Mouse (Mus musculus): Measurements from ENCODE around the gene Rpl13a. TPM values are rescaled to one million over a fixed set of nuclear protein-coding genes. Genes with fewer than 3 reads are reported as not detected.

Gene Rpl13a
- polyA plus RNA-seq, 1 experiment from 2014 or later, result 1,485 TPM

DNA sequence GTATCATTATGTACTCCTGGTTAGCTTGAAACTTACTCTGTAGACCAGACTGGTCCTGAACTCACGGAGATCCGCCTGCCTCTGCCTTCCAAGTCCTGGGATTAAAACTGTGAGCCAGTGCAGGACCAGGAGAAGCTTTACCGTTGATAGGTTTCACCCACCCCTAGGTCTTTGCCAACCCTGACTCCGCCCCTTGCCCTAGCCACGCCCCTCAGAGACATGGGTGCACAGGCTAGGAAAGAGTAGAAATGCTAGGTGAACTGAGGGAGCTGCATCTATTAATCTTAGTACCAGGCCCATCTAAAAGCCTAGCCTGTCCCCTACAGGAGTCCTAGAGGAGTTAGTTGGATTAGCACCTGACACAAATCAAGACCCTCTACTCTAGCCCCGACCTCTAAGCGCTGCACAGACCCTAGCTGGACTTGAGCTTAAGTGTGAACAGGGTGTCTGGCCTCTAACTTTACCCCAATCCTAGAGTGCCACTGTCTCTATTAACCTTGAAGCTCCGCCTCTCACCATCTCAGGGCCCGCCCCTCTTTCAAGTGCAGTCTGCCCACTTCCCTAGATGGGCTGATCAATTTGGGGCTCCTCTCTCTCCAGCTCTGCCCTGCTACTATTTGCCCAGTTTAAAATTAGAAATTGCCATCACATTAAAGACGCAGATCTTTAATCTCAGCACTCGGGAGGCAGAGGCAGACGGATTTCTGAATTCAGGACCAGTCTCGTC is 38.1 kb downstream of the Rpl13a start:
- H3K27me3 ChIP-seq (ENCODE audit: control insufficient read depth, insufficient read depth, low read length), result no peaks in the 10 kb centered on the region
- TF ChIP-seq EP300 (optimal IDR thresholded peaks at IDR 0.05) (no peak), CTCF (IDR thresholded peaks at IDR 0.05; ENCODE audit: low read depth) (no peak)
- peak overlapping the region; percentile 66 for H3K9ac ChIP-seq (ENCODE audit: low read length)
- no peaks in the 10 kb centered on the region for H3K9me3 ChIP-seq (ENCODE audit: control insufficient read depth, low read length)
- peaks cover 8% of the 10 kb centered on the region; the same call in 1 of the 2 replicates for H3K36me3 ChIP-seq (ENCODE audit: control insufficient read depth, insufficient read depth, low read length)
- peak overlapping the region; percentile 88 for H3K27ac ChIP-seq (replicated peaks)
- H3K4me3 ChIP-seq (ENCODE audit: low read depth, low read length), result peak overlapping the region; percentile 47
- H3K4me1 ChIP-seq (replicated peaks; ENCODE audit: control insufficient read depth, insufficient read depth), result no peaks in the 10 kb centered on the region
- peak overlapping the region; percentile 60 for H3K4me2 ChIP-seq (replicated peaks; ENCODE audit: low read depth)
- ATAC-seq (ENCODE audit: low FRiP score, low TSS enrichment) (no peak), DNase-seq (ENCODE audit: low spot score) (no peak)
- WGBS, result 69% methylated on average over 13 of the region's 13 CpGs

DNA sequence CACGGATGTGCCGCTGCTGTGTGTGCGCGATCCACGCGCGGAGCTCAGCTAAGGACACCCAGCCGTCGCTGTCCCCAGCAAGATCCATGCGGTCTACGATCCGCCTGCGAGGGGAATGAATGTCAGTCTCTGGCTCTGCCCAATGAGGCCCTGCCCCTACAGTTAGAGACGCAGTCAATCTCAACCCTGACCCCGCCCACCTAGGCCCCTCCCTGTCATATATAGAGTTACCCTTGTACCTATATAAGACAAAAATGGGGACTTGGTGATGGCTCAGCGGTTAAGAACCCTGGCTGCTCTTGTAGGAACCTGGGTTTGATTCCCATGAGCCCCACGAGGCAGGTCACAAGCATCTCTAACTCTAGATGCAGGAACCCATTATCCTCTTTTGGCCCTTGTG is 40.0 kb downstream of the Rpl13a start:
- H3K36me3 ChIP-seq (ENCODE audit: control insufficient read depth, insufficient read depth, low read length), result peaks cover 8% of the 10 kb centered on the region; the same call in 1 of the 2 replicates
- no peak for ATAC-seq (ENCODE audit: low FRiP score, low TSS enrichment)
- 94% methylated on average over 17 of the region's 17 CpGs for WGBS

DNA sequence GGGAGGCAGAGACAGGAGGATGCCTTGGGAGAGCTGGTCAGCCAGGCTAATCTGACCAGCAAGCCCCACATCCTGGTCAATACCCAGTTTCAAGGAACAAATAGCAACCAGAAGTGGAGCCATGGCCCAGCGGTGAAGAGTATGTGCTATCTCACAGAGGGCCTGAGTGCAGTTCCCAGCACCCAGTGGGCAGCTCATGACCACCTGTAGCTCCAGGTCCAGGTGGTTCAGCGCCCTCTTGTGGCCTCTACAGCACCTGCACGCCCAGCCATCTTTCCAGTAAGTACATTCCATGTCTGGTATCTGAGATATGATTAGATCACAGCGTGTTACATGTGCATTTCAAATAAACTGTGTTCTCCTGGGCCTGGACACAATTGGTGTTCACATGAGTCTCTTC is 42.5 kb downstream of the Rpl13a start:
- H3K27me3 ChIP-seq (ENCODE audit: control insufficient read depth, insufficient read depth, low read length), result no peaks in the 10 kb centered on the region
- H3K4me3 ChIP-seq (ENCODE audit: low read depth, low read length), result no peak overlapping the region
- H3K36me3 ChIP-seq (ENCODE audit: control insufficient read depth, insufficient read depth, low read length), result peaks cover 8% of the 10 kb centered on the region; the same call in 1 of the 2 replicates
- H3K27ac ChIP-seq (replicated peaks), result no peak overlapping the region
- H3K9ac ChIP-seq (ENCODE audit: low read length), result no peak overlapping the region
- DNase-seq (ENCODE audit: low spot score), result no peak
- 80% methylated on average over 4 of the region's 4 CpGs for WGBS
- H3K4me1 ChIP-seq (replicated peaks; ENCODE audit: control insufficient read depth, insufficient read depth), result no peaks in the 10 kb centered on the region
- peak; percentile 48 for TF ChIP-seq CTCF (IDR thresholded peaks at IDR 0.05; ENCODE audit: low read depth)
- no peak for TF ChIP-seq EP300 (optimal IDR thresholded peaks at IDR 0.05)
- no peak for ATAC-seq (ENCODE audit: low FRiP score, low TSS enrichment)
- H3K4me2 ChIP-seq (replicated peaks; ENCODE audit: low read depth), result no peak overlapping the region
- no peaks in the 10 kb centered on the region for H3K9me3 ChIP-seq (ENCODE audit: control insufficient read depth, low read length)

More for the DNA sequence above, 40.0 kb downstream of the Rpl13a start:
- Histone ChIP-seq H3K27me3 (ENCODE audit: control insufficient read depth, insufficient read depth, low read length) (no peaks in the 10 kb centered on the region), H3K4me1 (replicated peaks; ENCODE audit: control insufficient read depth, insufficient read depth) (no peaks in the 10 kb centered on the region), H3K27ac (replicated peaks) (no peak overlapping the region), H3K4me2 (replicated peaks; ENCODE audit: low read depth) (no peak overlapping the region), H3K4me3 (ENCODE audit: low read depth, low read length) (no peak overlapping the region), H3K9me3 (ENCODE audit: control insufficient read depth, low read length) (no peaks in the 10 kb centered on the region), H3K9ac (ENCODE audit: low read length) (no peak overlapping the region)
- DNase-seq (ENCODE audit: low spot score), result no peak
- TF ChIP-seq CTCF (IDR thresholded peaks at IDR 0.05; ENCODE audit: low read depth), result no peak
- TF ChIP-seq EP300 (optimal IDR thresholded peaks at IDR 0.05), result no peak

GRCm38 (mm10) chr7:45083300-45083890 is 45.2 kb downstream of the Rpl13a start:
- Histone ChIP-seq H3K9me3 (ENCODE audit: control insufficient read depth, low read length) (no peaks in the 10 kb centered on the region), H3K4me2 (replicated peaks; ENCODE audit: low read depth) (no peak overlapping the region), H3K4me1 (replicated peaks; ENCODE audit: control insufficient read depth, insufficient read depth) (no peaks in the 10 kb centered on the region), H3K27me3 (ENCODE audit: control insufficient read depth, insufficient read depth, low read length) (no peaks in the 10 kb centered on the region), H3K27ac (replicated peaks) (no peak overlapping the region), H3K9ac (ENCODE audit: low read length) (no peak overlapping the region), H3K4me3 (ENCODE audit: low read depth, low read length) (no peak overlapping the region), H3K36me3 (ENCODE audit: control insufficient read depth, insufficient read depth, low read length) (peaks cover 5% of the 10 kb centered on the region; the same call in 1 of the 2 replicates)
- WGBS, result 80% methylated on average over 21 of the region's 22 CpGs
- TF ChIP-seq EP300 (optimal IDR thresholded peaks at IDR 0.05) (no peak), CTCF (IDR thresholded peaks at IDR 0.05; ENCODE audit: low read depth) (no peak)
- 0 out of 2 replicates have a peak, but pooled peaks have one; percentile 14 for ATAC-seq (ENCODE audit: low FRiP score, low TSS enrichment)
- no peak for DNase-seq (ENCODE audit: low spot score)

GRCm38 (mm10) chr7:45082401-45083299 is 45.9 kb downstream of the Rpl13a start:
- peaks cover 3% of the 10 kb centered on the region; the same call in 1 of the 2 replicates for H3K36me3 ChIP-seq (ENCODE audit: control insufficient read depth, insufficient read depth, low read length)
- H3K4me1 ChIP-seq (replicated peaks; ENCODE audit: control insufficient read depth, insufficient read depth), result no peaks in the 10 kb centered on the region
- H3K27ac ChIP-seq (replicated peaks), result peak overlapping the region; percentile 58
- TF ChIP-seq EP300 (optimal IDR thresholded peaks at IDR 0.05) (no peak), CTCF (IDR thresholded peaks at IDR 0.05; ENCODE audit: low read depth) (0 out of 2 replicates have a peak, but pooled peaks have one; percentile 17)
- 71% methylated on average over 25 of the region's 25 CpGs for WGBS
- DNase-seq (ENCODE audit: low spot score) (no peak), ATAC-seq (ENCODE audit: low FRiP score, low TSS enrichment) (no peak)
- no peaks in the 10 kb centered on the region for H3K27me3 ChIP-seq (ENCODE audit: control insufficient read depth, insufficient read depth, low read length)
- no peak overlapping the region for H3K9ac ChIP-seq (ENCODE audit: low read length)
- H3K4me2 ChIP-seq (replicated peaks; ENCODE audit: low read depth), result no peak overlapping the region
- no peaks in the 10 kb centered on the region for H3K9me3 ChIP-seq (ENCODE audit: control insufficient read depth, low read length)
- no peak overlapping the region for H3K4me3 ChIP-seq (ENCODE audit: low read depth, low read length)
